Mouse (Mus musculus) megakaryocyte, embryonic 14.5 days (primary cell): ENCODE results near the gene Dhx36.

Experiments
- FLI1 ChIP-seq: IDR thresholded peaks from 2 replicates; pipeline ENCODE4 v1.6.1; 2012; ENCODE audit warnings: low read length, inconsistent platforms, mixed read lengths
- GATA1 ChIP-seq: IDR thresholded peaks from 3 replicates; pipeline ENCODE4 v1.6.1; 2012; ENCODE audit warnings: mixed read lengths, low read length, inconsistent platforms, borderline replicate concordance

- TF ChIP-seq GATA1, result no peak
- TF ChIP-seq FLI1, result no peak
These were observed 36.6 kb downstream of the Dhx36 start for GRCm38 (mm10) chr3:62470179-62470578.
